Mouse (Mus musculus) liver, embryonic 13.5 days (tissue): ENCODE measurements around the gene Lbx2. TPM values are rescaled to one million over a fixed set of nuclear protein-coding genes. Genes with fewer than 3 reads are reported as not detected.
A peak's percentile ranks its signal among the peaks of the same experiment; 100 is the strongest.

ENCODE experiments used
- ATAC-seq: fragments of 200-750 bp; cut with Nextera tagmentation; 2 replicates; pipeline ENCODE4 v1.8.0; 2017; ENCODE audit warnings: low read depth, mild to moderate bottlenecking, moderate number of reproducible peaks, moderate library complexity
- DNase-seq: peaks from one replicate; pipeline ENCODE4 v3.0.0; 2022
- H3K27ac ChIP-seq: fragments of 300-500 bp; sonication (generic); 2 replicates; pipeline ENCODE4 v1.5.1; 2015; ENCODE audit warnings: moderate library complexity, mild to moderate bottlenecking, inconsistent platforms
- H3K27me3 ChIP-seq: fragments of 300-500 bp; sonication (generic); 2 replicates; pipeline ENCODE4 v1.6.1; 2015; ENCODE audit warnings: mild to moderate bottlenecking, inconsistent platforms
- H3K36me3 ChIP-seq: fragments of 300-500 bp; sonication (generic); 2 replicates; pipeline ENCODE4 v1.6.1; 2015; ENCODE audit warnings: mild to moderate bottlenecking, inconsistent platforms
- H3K4me1 ChIP-seq: fragments of 300-500 bp; sonication (generic); replicated peaks from 2 replicates; pipeline ENCODE4 v1.6.1; 2015; ENCODE audit warnings: inconsistent platforms
- H3K4me2 ChIP-seq: fragments of 300-500 bp; sonication (generic); 2 replicates; pipeline ENCODE4 v1.6.1; 2015; ENCODE audit warnings: inconsistent platforms, mild to moderate bottlenecking, moderate library complexity
- H3K4me3 ChIP-seq: fragments of 300-500 bp; sonication (generic); replicated peaks from 2 replicates; pipeline ENCODE4 v1.5.1; 2015; ENCODE audit warnings: mild to moderate bottlenecking, inconsistent platforms
- H3K9ac ChIP-seq: fragments of 300-500 bp; sonication (generic); 2 replicates; pipeline ENCODE4 v1.6.1; 2015; ENCODE audit warnings: mild to moderate bottlenecking, inconsistent platforms
- H3K9me3 ChIP-seq: fragments of 300-500 bp; sonication (generic); replicated peaks from 2 replicates; pipeline ENCODE4 v1.6.1; 2016; ENCODE audit warnings: inconsistent platforms
- WGBS: fragments of 180-500 bp; shearing (Covaris S2); methylation state at CpG from one replicate; pipeline ENCODE4 v1.1.7; 2015; ENCODE audit not compliant: insufficient replicate concordance; 5-methylcytosine and 5-hydroxymethylcytosine counted together
- polyA plus RNA-seq: library from polyadenylated mRNA; unstranded; fragments of >200 nt; fragmentation: Nextera tagmentation; extraction: Ambion mirVana; gene quantifications from 2 replicates; pipeline ENCODE4 v1.2.1, GENCODE M21; 2015

The Lbx2 gene
- polyA plus RNA-seq, 1 experiment from 2014 or later, result 0.24 TPM

DNA sequence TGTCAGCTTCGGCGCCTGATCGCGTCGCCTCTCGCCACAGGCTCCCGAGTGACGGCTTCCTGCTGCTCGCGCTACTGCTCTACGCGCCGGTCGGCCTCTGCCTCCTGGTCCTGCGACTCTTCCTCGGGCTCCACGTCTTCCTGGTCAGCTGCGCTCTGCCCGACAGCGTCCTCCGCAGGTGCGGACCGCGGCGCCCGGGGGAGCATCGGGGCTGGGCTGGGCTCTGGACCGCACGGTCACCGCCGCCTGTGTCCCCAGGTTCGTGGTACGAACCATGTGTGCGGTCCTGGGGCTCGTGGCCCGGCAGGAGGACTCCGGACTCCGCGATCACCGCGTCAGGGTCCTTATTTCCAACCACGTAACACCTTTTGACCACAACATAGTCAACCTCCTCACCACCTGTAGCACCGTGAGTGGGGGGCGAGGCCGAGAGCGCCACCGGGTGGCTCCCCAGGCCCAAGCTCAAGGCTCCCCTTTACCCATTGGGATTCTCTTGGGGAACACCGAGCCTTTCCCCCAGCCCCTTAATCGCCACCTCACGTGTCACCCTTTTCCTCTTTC is 31.2 kb upstream of the Lbx2 start, which contains the start of gene Htra2:
Gene Htra2 (minus strand): TSS at position 403 of the 561 bp plus-strand sequence.
- Histone ChIP-seq H3K36me3 (peaks cover 54% of the 10 kb centered on the region), H3K9ac (peak within 1 kb of the TSS; percentile 100), H3K4me2 (peak within 1 kb of the TSS; percentile 97), H3K4me3 (peak within 1 kb of the TSS; percentile 100), H3K9me3 (no peaks in the 10 kb centered on the region), H3K27ac (peak within 1 kb of the TSS; percentile 97), H3K27me3 (peaks cover 5% of the 10 kb centered on the region), H3K4me1 (peaks cover 65% of the 10 kb centered on the region)
- under 1% methylated on average over 50 of the region's 50 CpGs for WGBS
- peak; percentile 14 for ATAC-seq
- DNase-seq, result no peak

DNA sequence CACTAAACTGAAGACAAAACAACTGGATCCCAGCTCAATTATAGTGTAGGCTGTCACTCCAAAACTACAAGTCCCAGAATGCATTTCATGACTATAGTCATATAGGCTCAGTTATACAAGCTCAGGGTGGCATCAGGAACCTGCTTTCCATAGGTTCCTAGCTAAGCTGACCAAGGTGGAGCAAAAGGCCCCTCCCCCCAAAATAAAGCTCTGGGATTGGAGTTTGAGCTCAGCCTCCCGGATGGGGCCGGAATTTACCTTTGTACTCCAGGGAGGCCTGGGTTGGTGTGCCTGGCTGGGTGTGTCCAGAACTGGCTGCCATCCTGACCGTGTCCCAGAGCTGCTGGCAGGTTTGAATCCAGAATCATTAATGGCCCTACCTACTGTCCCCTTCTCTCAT is 28.4 kb upstream of the Lbx2 start, which contains the start of gene Dqx1:
Gene Dqx1 (plus strand): TSS at position 55 of the 400 bp plus-strand sequence.
- Histone ChIP-seq H3K36me3 (peaks cover 33% of the 10 kb centered on the region), H3K9ac (peak within 1 kb of the TSS; percentile 100), H3K4me3 (peak within 1 kb of the TSS; percentile 100), H3K9me3 (no peaks in the 10 kb centered on the region), H3K4me2 (peak within 1 kb of the TSS; percentile 51), H3K27ac (peak within 1 kb of the TSS; percentile 56), H3K27me3 (peaks cover 32% of the 10 kb centered on the region), H3K4me1 (peaks cover 44% of the 10 kb centered on the region)
- DNase-seq (no peak), ATAC-seq (no peak)
- 73% methylated on average over 3 of the region's 3 CpGs for WGBS

DNA sequence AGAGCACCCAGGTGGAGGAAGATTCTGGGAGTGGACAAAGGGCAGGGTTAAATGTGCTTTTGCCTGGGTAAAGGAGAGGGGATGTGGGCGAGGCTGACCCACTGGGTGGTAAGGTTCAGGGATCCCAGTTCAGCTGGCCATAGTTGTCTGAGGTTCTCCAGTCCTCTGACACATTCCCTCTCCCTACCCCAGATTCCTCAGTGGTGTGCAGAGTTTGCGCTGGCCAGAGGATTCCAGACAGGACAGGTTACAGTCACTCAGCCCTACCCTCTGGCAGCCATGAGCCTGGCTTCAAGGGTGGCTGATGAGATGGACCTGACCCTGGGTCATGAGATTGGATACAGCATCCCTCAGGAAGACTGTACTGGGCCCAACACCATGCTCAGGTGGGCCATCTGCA is 27.4 kb upstream of the Lbx2 start:
- Histone ChIP-seq H3K4me2 (peak overlapping the region; percentile 51), H3K9ac (peak overlapping the region; percentile 52), H3K4me1 (peaks cover 37% of the 10 kb centered on the region), H3K27ac (peak overlapping the region; percentile 56; the same call in 1 of the 2 replicates), H3K9me3 (no peaks in the 10 kb centered on the region), H3K36me3 (peaks cover 33% of the 10 kb centered on the region), H3K4me3 (peak overlapping the region; percentile 41), H3K27me3 (peaks cover 41% of the 10 kb centered on the region)
- DNase-seq, result no peak
- ATAC-seq, result no peak
- 78% methylated on average over 2 of the region's 2 CpGs for WGBS

DNA sequence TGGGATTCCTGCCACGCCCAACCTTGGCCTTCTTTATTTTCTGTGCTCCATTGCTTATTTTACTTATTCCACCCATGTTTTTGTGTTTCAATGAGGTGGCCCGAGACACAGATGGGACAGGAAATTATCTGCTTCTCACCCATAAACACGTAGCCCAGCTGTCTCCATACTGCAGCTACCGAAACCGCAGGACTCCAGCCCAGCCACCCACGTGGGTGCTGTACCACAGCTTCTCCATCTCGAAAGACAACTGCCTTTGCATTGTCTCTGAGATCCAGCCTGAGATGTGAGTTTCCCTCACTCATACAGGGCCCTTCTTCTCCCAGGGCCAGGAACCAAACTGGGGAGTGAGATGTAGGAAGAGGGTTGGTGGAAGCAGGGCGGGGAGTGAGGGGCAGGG is 20.2 kb upstream of the Lbx2 start:
- H3K36me3 ChIP-seq, result 0 out of 2 replicates have a peak, but pooled peaks cover 4% of the 10 kb centered on the region
- H3K27me3 ChIP-seq, result peaks cover 100% of the 10 kb centered on the region
- no peak overlapping the region for H3K27ac ChIP-seq
- DNase-seq (no peak), ATAC-seq (no peak)
- H3K4me2 ChIP-seq, result no peak overlapping the region
- H3K9me3 ChIP-seq, result no peaks in the 10 kb centered on the region
- peaks cover 28% of the 10 kb centered on the region for H3K4me1 ChIP-seq
- no peak overlapping the region for H3K4me3 ChIP-seq
- 38% methylated on average over 8 of the region's 8 CpGs for WGBS
- no peak overlapping the region for H3K9ac ChIP-seq

DNA sequence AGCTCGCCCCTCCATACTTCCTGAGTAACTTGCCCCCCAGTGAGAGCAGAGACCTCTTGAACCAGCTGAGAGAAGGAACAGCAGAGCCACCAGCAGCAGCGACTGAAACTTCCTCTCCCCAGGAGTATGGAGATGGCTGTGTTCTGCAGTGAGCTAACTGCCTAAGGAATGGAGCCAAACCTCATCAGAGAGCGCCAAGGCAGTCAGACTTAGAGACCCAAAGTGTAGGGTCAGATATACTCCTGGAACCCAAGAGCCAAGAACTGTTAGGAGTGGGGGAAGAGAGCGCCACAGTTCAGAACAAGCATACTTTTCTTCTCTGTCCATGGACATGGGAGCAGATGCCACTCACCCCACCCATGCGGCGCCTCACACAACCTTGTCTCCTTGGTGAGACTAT is 19.7 kb upstream of the Lbx2 start:
- DNase-seq (no peak), ATAC-seq (no peak)
- 31% methylated on average over 6 of the region's 6 CpGs for WGBS
- Histone ChIP-seq H3K9me3 (no peaks in the 10 kb centered on the region), H3K36me3 (no peaks in the 10 kb centered on the region), H3K27ac (no peak overlapping the region), H3K4me1 (peaks cover 32% of the 10 kb centered on the region), H3K4me3 (no peak overlapping the region), H3K27me3 (peaks cover 100% of the 10 kb centered on the region), H3K9ac (no peak overlapping the region), H3K4me2 (no peak overlapping the region)

DNA sequence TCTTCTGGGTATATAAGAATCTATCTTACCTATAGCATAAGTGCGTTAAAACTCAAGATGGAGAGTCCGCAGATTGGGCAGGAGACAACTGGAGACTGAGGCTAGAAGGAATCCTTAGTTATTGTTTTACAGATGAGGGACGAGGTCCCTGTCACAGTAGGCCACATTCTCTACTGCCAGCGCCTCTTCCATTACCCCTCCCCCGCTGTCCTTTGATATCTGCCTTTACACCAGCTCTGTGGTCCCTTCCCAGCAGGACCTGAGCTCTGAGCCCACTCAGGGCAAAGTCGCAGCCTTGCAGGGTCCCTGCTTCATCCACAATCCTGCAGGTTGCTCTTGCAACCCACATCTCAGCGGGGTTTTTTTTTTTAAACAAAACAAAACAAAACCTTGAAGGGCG is 17.9 kb upstream of the Lbx2 start:
- H3K27me3 ChIP-seq, result peaks cover 100% of the 10 kb centered on the region
- H3K36me3 ChIP-seq, result no peaks in the 10 kb centered on the region
- H3K4me2 ChIP-seq, result peak overlapping the region; percentile 53
- peak overlapping the region; percentile 38 for H3K4me3 ChIP-seq
- H3K9me3 ChIP-seq, result no peaks in the 10 kb centered on the region
- no peak overlapping the region for H3K9ac ChIP-seq
- 8% methylated on average over 8 of the region's 8 CpGs for WGBS
- peaks cover 34% of the 10 kb centered on the region for H3K4me1 ChIP-seq
- ATAC-seq (no peak), DNase-seq (no peak)
- no peak overlapping the region for H3K27ac ChIP-seq

DNA sequence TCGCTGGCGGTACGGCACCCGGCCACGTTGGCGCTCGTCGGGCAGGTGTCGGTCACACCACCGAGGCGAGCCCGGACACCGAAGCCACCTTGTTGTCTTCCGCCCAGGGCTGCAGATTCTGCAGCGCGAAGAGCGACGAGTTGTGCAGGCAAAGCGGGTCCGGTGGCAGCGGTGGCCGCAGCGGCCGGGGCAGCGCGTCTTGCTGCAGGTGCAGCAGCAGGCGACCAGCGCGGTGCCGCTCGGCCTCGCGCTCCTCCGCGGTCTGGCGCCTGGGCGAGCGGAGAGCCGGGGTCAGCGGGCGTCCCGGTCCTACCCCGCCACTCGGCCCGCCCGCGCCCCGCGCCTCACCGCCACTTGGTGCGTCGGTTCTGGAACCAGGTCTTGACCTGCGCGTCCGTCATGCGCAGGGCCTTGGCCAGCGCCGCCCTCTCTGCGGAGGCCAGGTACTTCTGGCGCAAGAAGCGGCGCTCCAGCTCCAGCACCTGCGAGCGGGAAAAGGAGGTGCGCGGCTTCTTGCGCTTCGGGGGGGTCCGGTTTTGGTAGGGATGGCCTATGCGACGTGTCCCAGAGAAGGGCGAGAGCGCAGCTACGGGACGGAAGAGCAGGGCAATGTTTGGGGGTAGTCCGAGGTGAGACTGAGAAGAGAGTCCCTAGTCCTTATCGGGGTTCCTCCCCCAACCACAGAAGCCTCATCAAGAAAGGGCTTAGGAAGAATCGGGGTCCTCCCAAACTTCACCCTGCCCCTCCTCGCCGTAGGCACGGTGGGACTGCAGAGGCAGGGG is 17.3 kb upstream of the Lbx2 start:
- DNase-seq, result no peak
- Histone ChIP-seq H3K27ac (no peak overlapping the region), H3K4me3 (peak overlapping the region; percentile 38), H3K4me2 (peak overlapping the region; percentile 53), H3K9me3 (no peaks in the 10 kb centered on the region), H3K27me3 (peaks cover 100% of the 10 kb centered on the region), H3K4me1 (peaks cover 34% of the 10 kb centered on the region), H3K9ac (no peak overlapping the region), H3K36me3 (no peaks in the 10 kb centered on the region)
- 2% methylated on average over 81 of the region's 81 CpGs for WGBS
- ATAC-seq, result no peak

DNA sequence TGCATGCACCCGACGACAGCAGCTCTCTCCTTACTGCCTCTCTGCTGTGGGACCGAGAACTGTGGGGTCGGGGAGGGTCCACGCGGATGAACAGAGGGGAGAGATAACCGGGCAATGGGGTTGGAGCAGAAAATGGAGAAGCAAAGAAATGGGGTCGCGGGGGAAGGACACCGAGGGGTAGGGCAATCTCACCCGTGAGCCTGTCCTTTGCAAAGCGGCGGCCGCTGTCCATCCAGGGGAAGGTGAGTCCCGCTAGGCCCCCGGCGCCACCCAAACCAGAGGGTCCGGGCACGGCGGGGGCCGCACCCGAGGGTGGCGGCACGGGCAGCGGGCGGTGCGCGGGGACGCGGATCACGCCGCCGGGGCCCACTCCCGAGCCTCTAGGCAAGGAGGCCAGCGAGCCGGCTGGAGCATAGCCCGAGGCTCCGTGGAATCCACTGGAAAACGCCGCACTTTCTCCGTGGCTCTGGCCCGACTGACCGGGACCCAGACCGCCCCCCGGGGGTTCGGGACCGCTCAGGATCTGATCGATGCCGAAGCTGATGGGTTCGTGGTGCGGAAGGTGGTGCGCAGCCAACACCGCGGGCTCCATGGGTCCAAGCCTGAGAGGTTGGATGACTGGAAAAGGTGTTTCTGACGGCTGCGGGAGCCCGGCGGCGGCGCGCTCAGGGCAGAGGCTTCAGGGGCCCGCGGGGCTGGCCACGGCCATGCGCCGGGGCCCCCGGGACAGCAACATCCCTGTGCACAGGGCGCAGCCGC is 16.5 kb upstream of the Lbx2 start:
- Histone ChIP-seq H3K4me3 (peak overlapping the region; percentile 38), H3K36me3 (no peaks in the 10 kb centered on the region), H3K4me2 (peak overlapping the region; percentile 53), H3K27me3 (peaks cover 100% of the 10 kb centered on the region), H3K4me1 (peaks cover 34% of the 10 kb centered on the region), H3K27ac (no peak overlapping the region), H3K9ac (no peak overlapping the region), H3K9me3 (no peaks in the 10 kb centered on the region)
- no peak for DNase-seq
- WGBS, result 3% methylated on average over 69 of the region's 69 CpGs
- no peak for ATAC-seq

DNA sequence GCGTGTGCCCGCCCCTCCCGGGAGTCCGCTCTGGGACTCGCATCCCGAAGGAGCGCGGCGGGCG is 16.1 kb upstream of the Lbx2 start, which contains the start of gene Tlx2:
Gene Tlx2 (minus strand): TSS at position 47 of the 64 bp plus-strand sequence.
- no peak for ATAC-seq
- Histone ChIP-seq H3K4me2 (peak within 1 kb of the TSS; percentile 53), H3K4me3 (peak within 1 kb of the TSS; percentile 38), H3K27ac (no peak within 1 kb of the TSS), H3K36me3 (no peaks in the 10 kb centered on the region), H3K27me3 (peaks cover 100% of the 10 kb centered on the region), H3K9me3 (no peaks in the 10 kb centered on the region), H3K9ac (no peak within 1 kb of the TSS), H3K4me1 (peaks cover 34% of the 10 kb centered on the region)
- WGBS, result 4% methylated on average over 10 of the region's 10 CpGs
- no peak for DNase-seq

DNA sequence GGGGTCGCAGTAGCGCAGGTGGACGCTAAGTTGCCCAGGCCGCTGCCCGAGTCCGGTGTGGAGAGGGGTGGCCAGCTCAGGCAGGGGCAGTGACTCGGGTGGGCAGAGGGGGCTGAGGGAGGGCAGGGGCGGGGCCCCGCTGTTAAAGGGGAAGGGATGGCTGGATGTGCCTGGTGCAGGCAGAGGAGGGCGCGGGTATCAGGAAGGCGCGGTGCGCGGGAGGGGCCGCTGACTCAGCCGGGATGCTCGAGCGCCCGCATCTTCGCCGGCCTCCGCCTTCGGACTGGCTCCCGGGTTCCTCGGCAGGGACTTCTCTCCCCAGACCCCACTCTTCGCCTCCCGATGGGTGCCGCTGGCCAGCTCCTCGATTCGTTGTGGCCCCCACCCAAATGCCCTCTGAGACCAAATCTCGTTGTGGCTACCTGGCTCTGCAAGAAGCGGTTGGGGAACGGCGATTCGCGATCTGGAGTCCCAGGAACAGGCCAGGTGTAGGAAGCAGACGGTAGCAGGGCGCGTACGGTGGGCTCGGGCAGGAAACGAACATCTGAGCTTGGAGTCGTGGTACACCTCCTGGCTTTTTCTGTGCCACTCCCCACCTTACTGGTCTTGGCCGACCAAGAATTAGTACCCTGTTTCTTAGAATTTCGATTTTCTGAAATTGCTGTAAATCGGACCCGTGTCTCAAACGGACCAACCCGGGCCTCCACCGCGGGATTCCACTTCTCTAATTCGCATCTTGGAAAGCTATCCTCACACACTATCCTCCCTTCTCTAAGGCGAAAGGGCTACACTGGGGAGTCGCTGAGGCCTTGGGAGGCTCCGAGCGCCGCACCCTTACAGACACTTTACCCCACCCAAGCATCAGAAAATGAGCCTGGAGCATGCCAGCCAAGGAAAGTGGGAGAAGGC is 15.6 kb upstream of the Lbx2 start:
- no peak overlapping the region for H3K9ac ChIP-seq
- peak overlapping the region; percentile 29 for H3K4me2 ChIP-seq
- WGBS, result 2% methylated on average over 58 of the region's 58 CpGs
- H3K9me3 ChIP-seq, result no peaks in the 10 kb centered on the region
- peaks cover 100% of the 10 kb centered on the region for H3K27me3 ChIP-seq
- peaks cover 34% of the 10 kb centered on the region for H3K4me1 ChIP-seq
- no peak for DNase-seq
- H3K36me3 ChIP-seq, result no peaks in the 10 kb centered on the region
- H3K27ac ChIP-seq, result no peak overlapping the region
- ATAC-seq, result no peak
- peak overlapping the region; percentile 38 for H3K4me3 ChIP-seq

DNA sequence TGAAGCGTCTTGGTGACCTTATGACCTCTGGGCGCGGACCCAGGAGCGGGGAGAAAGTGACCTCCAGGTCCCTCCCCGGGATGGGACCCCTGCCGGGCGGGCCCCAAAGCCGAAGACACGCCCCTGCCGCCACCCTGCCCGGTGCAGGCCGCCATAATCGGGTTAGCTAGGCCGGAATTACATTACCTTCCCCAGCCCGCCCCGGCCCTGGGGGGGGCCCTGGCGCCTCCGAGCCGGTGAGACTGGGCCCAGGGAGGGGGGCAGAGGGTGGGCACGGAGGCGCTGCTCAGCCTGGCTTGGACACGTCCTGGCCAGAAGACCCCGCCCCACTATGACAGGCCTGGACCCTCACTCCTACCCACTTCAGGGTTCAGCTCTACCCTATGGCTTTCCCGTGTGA is 14.9 kb upstream of the Lbx2 start:
- no peaks in the 10 kb centered on the region for H3K9me3 ChIP-seq
- peaks cover 100% of the 10 kb centered on the region for H3K27me3 ChIP-seq
- peaks cover 34% of the 10 kb centered on the region for H3K4me1 ChIP-seq
- no peak for ATAC-seq
- peak overlapping the region; percentile 38 for H3K4me3 ChIP-seq
- H3K9ac ChIP-seq, result no peak overlapping the region
- no peak for DNase-seq
- no peak overlapping the region; the same call in 1 of the 2 replicates for H3K27ac ChIP-seq
- H3K4me2 ChIP-seq, result peak overlapping the region; percentile 29
- no peaks in the 10 kb centered on the region for H3K36me3 ChIP-seq
- WGBS, result 2% methylated on average over 21 of the region's 24 CpGs
